Mouse (Mus musculus): Measurements from ENCODE around the gene Lnpk. TPM values are rescaled to one million over a fixed set of nuclear protein-coding genes. Genes with fewer than 3 reads are reported as not detected.

The Lnpk gene
- total and polyA plus RNA-seq, 3 experiments, result 15.2 to 96.8 (median 44.5) TPM

- H3K9me3 ChIP-seq (replicated peaks), result no peaks in the 10 kb centered on the region
- DNase-seq (ENCODE audit: low spot score), result no peak
- no peaks in the 10 kb centered on the region for H3K27me3 ChIP-seq (ENCODE audit: insufficient read depth, low read length)
- no peak overlapping the region for H3K4me3 ChIP-seq (ENCODE audit: low read depth, low read length)
- ATAC-seq (ENCODE audit: extremely low read depth, insufficient number of reproducible peaks, low FRiP score, poor library complexity, severe bottlenecking), result no peak
- no peaks in the 10 kb centered on the region for H3K36me3 ChIP-seq (replicated peaks)
- H3K4me1 ChIP-seq (ENCODE audit: insufficient read depth, low read depth, low read length), result no peaks in the 10 kb centered on the region
- TF ChIP-seq POLR2AphosphoS5 (IDR thresholded peaks at IDR 0.05; ENCODE audit: insufficient replicate concordance, low read depth, low read length), result no peak
- no peak for TF ChIP-seq GATA1 (IDR thresholded peaks at IDR 0.05; ENCODE audit: borderline replicate concordance, low read length)
- no peak for TF ChIP-seq CTCF (IDR thresholded peaks at IDR 0.05; ENCODE audit: low read depth, low read length)
- TF ChIP-seq GATA2 (IDR thresholded peaks at IDR 0.05; ENCODE audit: borderline replicate concordance, low read depth, low read length), result no peak
These were observed 27.0 kb upstream of the Lnpk start for GRCm38 (mm10) chr2:74606087-74606760.

DNA sequence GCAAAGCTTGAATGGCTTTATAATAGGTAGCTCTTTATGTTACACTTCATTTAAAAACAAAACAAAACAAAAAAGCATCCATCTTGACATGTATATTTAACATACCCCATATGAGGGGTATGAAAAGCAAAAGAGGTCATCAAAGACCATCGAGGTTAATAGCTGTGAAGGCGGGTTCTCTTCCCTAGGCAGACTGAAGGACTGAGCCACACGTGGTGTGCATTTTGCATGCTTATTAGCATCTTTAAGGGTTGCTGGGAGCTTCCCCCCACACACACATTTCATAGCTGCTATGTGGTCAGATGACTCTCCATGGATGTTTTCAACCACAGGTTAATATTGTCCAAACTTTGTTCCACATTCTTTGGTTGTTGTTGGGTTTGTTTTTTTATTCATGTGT lies 24.8 kb upstream of the Lnpk start:
- Histone ChIP-seq H3K36me3 (replicated peaks) (no peaks in the 10 kb centered on the region), H3K9me3 (replicated peaks) (no peaks in the 10 kb centered on the region), H3K27me3 (ENCODE audit: insufficient read depth, low read length) (no peaks in the 10 kb centered on the region), H3K4me1 (ENCODE audit: insufficient read depth, low read depth, low read length) (no peaks in the 10 kb centered on the region), H3K4me3 (ENCODE audit: low read depth, low read length) (no peak overlapping the region)
- TF ChIP-seq GATA1 (IDR thresholded peaks at IDR 0.05; ENCODE audit: borderline replicate concordance, low read length) (no peak), GATA2 (IDR thresholded peaks at IDR 0.05; ENCODE audit: borderline replicate concordance, low read depth, low read length) (no peak), CTCF (IDR thresholded peaks at IDR 0.05; ENCODE audit: low read depth, low read length) (no peak), TAL1 (conservative IDR thresholded peaks at IDR 0.05; ENCODE audit: low read depth, low read length) (no peak), POLR2AphosphoS5 (IDR thresholded peaks at IDR 0.05; ENCODE audit: insufficient replicate concordance, low read depth, low read length) (no peak)
- no peak for DNase-seq (ENCODE audit: low spot score)
- no peak for ATAC-seq (ENCODE audit: extremely low read depth, insufficient number of reproducible peaks, low FRiP score, poor library complexity, severe bottlenecking)

- ATAC-seq (ENCODE audit: extremely low read depth, insufficient number of reproducible peaks, low FRiP score, poor library complexity, severe bottlenecking) (no peak), DNase-seq (ENCODE audit: low spot score) (no peak)
- H3K27me3 ChIP-seq (ENCODE audit: insufficient read depth, low read length), result peaks cover 5% of the 10 kb centered on the region
- H3K9me3 ChIP-seq (replicated peaks), result 0 out of 2 replicates have a peak, but pooled peaks cover 1% of the 10 kb centered on the region
- H3K36me3 ChIP-seq (replicated peaks), result no peaks in the 10 kb centered on the region
- H3K4me3 ChIP-seq (ENCODE audit: low read depth, low read length), result no peak overlapping the region
- no peaks in the 10 kb centered on the region for H3K4me1 ChIP-seq (ENCODE audit: insufficient read depth, low read depth, low read length)
- TF ChIP-seq CTCF (IDR thresholded peaks at IDR 0.05; ENCODE audit: low read depth, low read length) (no peak), GATA1 (IDR thresholded peaks at IDR 0.05; ENCODE audit: borderline replicate concordance, low read length) (no peak), POLR2AphosphoS5 (IDR thresholded peaks at IDR 0.05; ENCODE audit: insufficient replicate concordance, low read depth, low read length) (no peak), TAL1 (conservative IDR thresholded peaks at IDR 0.05; ENCODE audit: low read depth, low read length) (no peak), GATA2 (IDR thresholded peaks at IDR 0.05; ENCODE audit: borderline replicate concordance, low read depth, low read length) (no peak)
These were observed 23.2 kb upstream of the Lnpk start for GRCm38 (mm10) chr2:74602483-74602882.

- no peak for TF ChIP-seq TAL1 (conservative IDR thresholded peaks at IDR 0.05; ENCODE audit: low read depth, low read length)
- no peak for TF ChIP-seq POLR2AphosphoS5 (IDR thresholded peaks at IDR 0.05; ENCODE audit: insufficient replicate concordance, low read depth, low read length)
- TF ChIP-seq GATA1 (IDR thresholded peaks at IDR 0.05; ENCODE audit: borderline replicate concordance, low read length), result no peak
- no peak for TF ChIP-seq CTCF (IDR thresholded peaks at IDR 0.05; ENCODE audit: low read depth, low read length)
- TF ChIP-seq GATA2 (IDR thresholded peaks at IDR 0.05; ENCODE audit: borderline replicate concordance, low read depth, low read length), result no peak
- ATAC-seq (ENCODE audit: extremely low read depth, insufficient number of reproducible peaks, low FRiP score, poor library complexity, severe bottlenecking) (no peak), DNase-seq (ENCODE audit: low spot score) (no peak)
- H3K9me3 ChIP-seq (replicated peaks), result 0 out of 2 replicates have a peak, but pooled peaks cover 1% of the 10 kb centered on the region
- H3K36me3 ChIP-seq (replicated peaks), result no peaks in the 10 kb centered on the region
- H3K4me3 ChIP-seq (ENCODE audit: low read depth, low read length), result no peak overlapping the region
- H3K4me1 ChIP-seq (ENCODE audit: insufficient read depth, low read depth, low read length), result no peaks in the 10 kb centered on the region
- H3K27me3 ChIP-seq (ENCODE audit: insufficient read depth, low read length), result peaks cover 13% of the 10 kb centered on the region
These were observed 17.9 kb upstream of the Lnpk start for GRCm38 (mm10) chr2:74597169-74597568.

DNA sequence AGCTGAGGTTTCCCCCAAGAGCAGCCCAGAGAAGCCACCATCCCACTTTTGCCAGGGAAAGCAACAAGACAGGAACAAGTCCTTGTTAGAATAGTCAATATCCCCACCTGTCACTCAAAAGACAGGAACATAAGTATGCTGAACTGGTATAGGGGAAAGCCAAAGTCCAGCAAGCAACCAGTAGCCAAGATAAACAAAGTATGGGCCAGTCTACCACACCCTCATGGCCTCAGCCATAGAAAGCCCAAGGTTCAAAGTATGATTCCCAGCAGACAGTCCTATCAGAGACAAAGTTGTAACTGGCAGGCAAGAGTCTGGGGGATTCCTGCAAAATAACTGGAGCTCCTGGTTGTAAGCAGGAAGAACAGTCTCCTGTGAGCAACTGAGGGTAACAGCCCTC lies 16.9 kb upstream of the Lnpk start:
- DNase-seq (ENCODE audit: low spot score), result no peak

GRCm38 (mm10) chr2:74578146-74578842 lies 941 bp downstream of the Lnpk start:
- DNase-seq (ENCODE audit: low spot score), result peak; percentile 53
- no peaks in the 10 kb centered on the region for H3K27me3 ChIP-seq (ENCODE audit: insufficient read depth, low read length)
- peak; percentile 77 for ATAC-seq (ENCODE audit: extremely low read depth, insufficient number of reproducible peaks, low FRiP score, poor library complexity, severe bottlenecking)

More for the DNA sequence above, 16.9 kb upstream of the Lnpk start:
- no peak for ATAC-seq (ENCODE audit: extremely low read depth, insufficient number of reproducible peaks, low FRiP score, poor library complexity, severe bottlenecking)
- TF ChIP-seq CTCF (IDR thresholded peaks at IDR 0.05; ENCODE audit: low read depth, low read length), result no peak
- TF ChIP-seq GATA2 (IDR thresholded peaks at IDR 0.05; ENCODE audit: borderline replicate concordance, low read depth, low read length), result no peak
- TF ChIP-seq TAL1 (conservative IDR thresholded peaks at IDR 0.05; ENCODE audit: low read depth, low read length), result no peak
- no peak for TF ChIP-seq POLR2AphosphoS5 (IDR thresholded peaks at IDR 0.05; ENCODE audit: insufficient replicate concordance, low read depth, low read length)
- no peak for TF ChIP-seq GATA1 (IDR thresholded peaks at IDR 0.05; ENCODE audit: borderline replicate concordance, low read length)
- Histone ChIP-seq H3K4me3 (ENCODE audit: low read depth, low read length) (no peak overlapping the region), H3K9me3 (replicated peaks) (0 out of 2 replicates have a peak, but pooled peaks cover 1% of the 10 kb centered on the region), H3K27me3 (ENCODE audit: insufficient read depth, low read length) (peaks cover 13% of the 10 kb centered on the region), H3K4me1 (ENCODE audit: insufficient read depth, low read depth, low read length) (no peaks in the 10 kb centered on the region), H3K36me3 (replicated peaks) (no peaks in the 10 kb centered on the region)

More at GRCm38 (mm10) chr2:74578146-74578842, 941 bp downstream of the Lnpk start:
- no peaks in the 10 kb centered on the region for H3K9me3 ChIP-seq (replicated peaks)
- peaks cover 3% of the 10 kb centered on the region for H3K36me3 ChIP-seq (replicated peaks)
- peak overlapping the region; percentile 98 for H3K4me3 ChIP-seq (ENCODE audit: low read depth, low read length)
- peaks cover 14% of the 10 kb centered on the region for H3K4me1 ChIP-seq (ENCODE audit: insufficient read depth, low read depth, low read length)
- TF ChIP-seq POLR2AphosphoS5 (IDR thresholded peaks at IDR 0.05; ENCODE audit: insufficient replicate concordance, low read depth, low read length), result no peak
- no peak for TF ChIP-seq TAL1 (conservative IDR thresholded peaks at IDR 0.05; ENCODE audit: low read depth, low read length)
- no peak for TF ChIP-seq GATA1 (IDR thresholded peaks at IDR 0.05; ENCODE audit: borderline replicate concordance, low read length)
- no peak for TF ChIP-seq CTCF (IDR thresholded peaks at IDR 0.05; ENCODE audit: low read depth, low read length)
- TF ChIP-seq GATA2 (IDR thresholded peaks at IDR 0.05; ENCODE audit: borderline replicate concordance, low read depth, low read length), result no peak

Measured in G1E (cell line).